Comparison of ENCODE assay signal across 15 mouse cellular contexts in genomic region chr13:73736943-73737342, GRCm38 (mm10). TPM values are rescaled to one million over a fixed set of nuclear protein-coding genes. Genes with fewer than 3 reads are reported as not detected.
DNase-seq lines count a peak whose midpoint lies in the region; ATAC-seq and TF ChIP-seq lines count a peak whose summit lies in the region.
"Had no signal": no experiment of that assay in that cellular context is flagged by ENCODE, and none has a peak within 500 bp of the region (broad histone marks: within the 10 kb centered on the region; RNA-seq: fewer than 3 reads in every experiment).

No protein-coding gene starts in this region.

- CTCF ChIA-PET in Patski (lab: Charles Lee) = interaction anchor here (1.4 kb wide), 1 partner anchor 11 kb away, joined by 4 read pairs; no protein-coding TSS in a partner anchor

- no peak overlapping the region for H3K9ac ChIP-seq in liver, adult 2 months (ENCODE audit: low read depth, low read length)
- H3K9ac ChIP-seq: intestine, embryonic 15.5 days; liver, embryonic 12.5 days had no signal

- in situ Hi-C loops in Patski (cut with MboI; ENCODE audit: low pct_unique_long_range_greater_than_20kb) = no loop called here

- H3K4me3 ChIP-seq in liver, adult 2 months (ENCODE audit: insufficient read depth, low read depth, low read length) = no peak overlapping the region
- H3K4me3 ChIP-seq: intestine, embryonic 15.5 days; liver, embryonic 12.5 days; myocyte had no signal

- peak; percentile 16 for DNase-seq in liver, adult 2 months (ENCODE audit: extremely low read depth, low read depth, low spot score)
- no peak for DNase-seq in liver
- no peak for DNase-seq in Patski (ENCODE audit: low read depth, low spot score)
- peak; percentile 68 for DNase-seq in lung, postnatal 36 days
- DNase-seq in thymus, postnatal 36 days = peak; percentile 42 to 56
- no peak for DNase-seq in right cerebral cortex, postnatal 25 days
- no peak for DNase-seq in left cerebral cortex, adult 18-20 months (ENCODE audit: low spot score in 2 of 2)
- DNase-seq: cerebellum, adult 11 months; gastrocnemius, postnatal 36 days; heart, postnatal 10 days; kidney, postnatal 14 days had no signal

- POLR2A ChIA-PET in Patski (lab: Charles Lee) = no interaction called here

- peaks cover 27% of the 10 kb centered on the region for H3K4me1 ChIP-seq in liver, adult 2 months (ENCODE audit: control insufficient read depth, insufficient read depth, low read length)

- H3K36me3 ChIP-seq in liver, adult 2 months (ENCODE audit: control insufficient read depth, insufficient read depth, low read length) = no peaks in the 10 kb centered on the region
- H3K36me3 ChIP-seq: intestine, embryonic 15.5 days; liver, embryonic 12.5 days had no signal

- H3K79me2 ChIP-seq in liver, adult 2 months (ENCODE audit: control insufficient read depth, insufficient read depth, low read length) = peaks cover 3% of the 10 kb centered on the region; the same call in 1 of the 2 replicates

- H3K27ac ChIP-seq in liver, adult 2 months (replicated peaks; ENCODE audit: insufficient read depth, low read depth, low read length) = no peak overlapping the region
- H3K27ac ChIP-seq: intestine, embryonic 15.5 days; liver, embryonic 12.5 days had no signal

- peak; percentile 31 for ATAC-seq in Patski
- ATAC-seq: intestine, embryonic 15.5 days; liver, embryonic 12.5 days had no signal

- 73% methylated on average over 3 of the region's 3 CpGs for WGBS in liver, adult 2 months

- no peak for TF ChIP-seq CTCF in liver, adult 2 months (IDR thresholded peaks at IDR 0.05; ENCODE audit: low read depth, low read length)
- no peak for TF ChIP-seq CTCF in Patski (IDR thresholded peaks at IDR 0.05)

- TF ChIP-seq POLR2A in liver, adult 2 months (IDR thresholded peaks at IDR 0.05; ENCODE audit: extremely low read depth, insufficient read depth, low read length) = no peak

- H3K27me3 ChIP-seq in liver, adult 2 months (ENCODE audit: control insufficient read depth, insufficient read depth, low read length) = no peaks in the 10 kb centered on the region
- no peaks in the 10 kb centered on the region for H3K27me3 ChIP-seq in Patski

RNA-seq across cellular contexts. Expression of gene Slc12a7, which starts 4.0 kb away (rescaled TPM):
- 38.0 and 48.6 TPM in 2 replicates for total RNA-seq in liver, adult 2 months (2014; rRNA removed)
- polyA plus RNA-seq in liver, adult 2 months (2012; rRNA removed) = 69.9 and 91.0 TPM in 2 replicates
- polyA plus RNA-seq in Patski (2021) = 120 TPM
- 1 to 10 TPM; 4.5 to 5.0 TPM for total RNA-seq in left cerebral cortex, adult 18-20 months (2021)

RNA-seq across cellular contexts. Expression of gene Slc6a19, which starts 32.3 kb away (rescaled TPM):
- total RNA-seq in liver, adult 2 months (2014; rRNA removed) = 0.13 and 0.28 TPM in 2 replicates
- 0.31 and 0.33 TPM in 2 replicates for polyA plus RNA-seq in liver, adult 2 months (2012; rRNA removed)
- 20.4 TPM for polyA plus RNA-seq in Patski (2021)
- total RNA-seq in left cerebral cortex, adult 18-20 months (2021) = not detected
- total RNA-seq: gastrocnemius, postnatal 36 days; left cerebral cortex, postnatal 10 days had no signal

RNA-seq across cellular contexts. Expression of gene Slc6a18, which starts 59.1 kb away (rescaled TPM):
- total RNA-seq in liver, adult 2 months (2014; rRNA removed) = not detected in 2 replicates
- 0.15 TPM in 1 of 2 replicates, not detected in the other for polyA plus RNA-seq in liver, adult 2 months (2012; rRNA removed)
- 23.7 TPM for polyA plus RNA-seq in Patski (2021)
- not detected for total RNA-seq in left cerebral cortex, adult 18-20 months (2021)
- total RNA-seq: gastrocnemius, postnatal 36 days; heart, postnatal 10 days; left cerebral cortex, postnatal 10 days had no signal
- polyA plus RNA-seq: intestine, embryonic 15.5 days; liver, embryonic 12.5 days; myocyte had no signal

Comparison
In these comparisons a context has a peak if more than half of its experiments do, and no peak if none do; other contexts are left out.
1. DNase-seq: peak in liver, adult 2 months (single experiment), lung, postnatal 36 days (single experiment) and thymus, postnatal 36 days (2 of 2); none in liver (single experiment), Patski (single experiment), right cerebral cortex, postnatal 25 days (single experiment) and left cerebral cortex, adult 18-20 months (0 of 2).